Mouse (Mus musculus) layer of hippocampus, adult 2 months (tissue): ENCODE data around the gene Trhr2. TPM values are rescaled to one million over a fixed set of nuclear protein-coding genes. Genes with fewer than 3 reads are reported as not detected.
A peak's percentile ranks its signal among the peaks of the same experiment; 100 is the strongest.

Experiments used
- DNase-seq, 2 experiments: peaks; one replicate each; pipeline ENCODE4 v3.0.0; 2022; ENCODE audit warnings: low spot score in 2 of 2
- H3K27ac ChIP-seq: fragments of 200-600 bp; 2 replicates; pipeline ENCODE4 v1.8.1; 2022
- H3K4me3 ChIP-seq: fragments of 200-600 bp; 2 replicates; pipeline ENCODE4 v1.8.1; 2022; ENCODE audit warnings: mild to moderate bottlenecking
- CTCF ChIP-seq: fragments of 200-600 bp; conservative IDR thresholded peaks from 2 replicates; pipeline ENCODE4 v1.8.1; 2022; ENCODE audit warnings: antibody characterized with exemption, mild to moderate bottlenecking, moderate library complexity
- long read RNA-seq, 2 experiments: library from polyadenylated mRNA; stranded (forward); transcript quantifications; one replicate each; pipeline ENCODE4 v2.0.0; 2021; ENCODE audit warnings: borderline mapping rate in 2 of 2
- total RNA-seq, 2 experiments: library from RNA; stranded (reverse); gene quantifications; 2 replicates each; pipeline ENCODE4 v1.2.3; 2021

Gene Trhr2
- under 1 TPM; 0.79 to 0.82 TPM for total RNA-seq
- long read RNA-seq, experiment 1, partial matches to known transcripts, result 1 of 2 reads
- long read RNA-seq, experiment 1, other reads (novel, unspliced or antisense), result 1 of 2 reads
- long read RNA-seq, experiment 2, result 0 reads

DNA sequence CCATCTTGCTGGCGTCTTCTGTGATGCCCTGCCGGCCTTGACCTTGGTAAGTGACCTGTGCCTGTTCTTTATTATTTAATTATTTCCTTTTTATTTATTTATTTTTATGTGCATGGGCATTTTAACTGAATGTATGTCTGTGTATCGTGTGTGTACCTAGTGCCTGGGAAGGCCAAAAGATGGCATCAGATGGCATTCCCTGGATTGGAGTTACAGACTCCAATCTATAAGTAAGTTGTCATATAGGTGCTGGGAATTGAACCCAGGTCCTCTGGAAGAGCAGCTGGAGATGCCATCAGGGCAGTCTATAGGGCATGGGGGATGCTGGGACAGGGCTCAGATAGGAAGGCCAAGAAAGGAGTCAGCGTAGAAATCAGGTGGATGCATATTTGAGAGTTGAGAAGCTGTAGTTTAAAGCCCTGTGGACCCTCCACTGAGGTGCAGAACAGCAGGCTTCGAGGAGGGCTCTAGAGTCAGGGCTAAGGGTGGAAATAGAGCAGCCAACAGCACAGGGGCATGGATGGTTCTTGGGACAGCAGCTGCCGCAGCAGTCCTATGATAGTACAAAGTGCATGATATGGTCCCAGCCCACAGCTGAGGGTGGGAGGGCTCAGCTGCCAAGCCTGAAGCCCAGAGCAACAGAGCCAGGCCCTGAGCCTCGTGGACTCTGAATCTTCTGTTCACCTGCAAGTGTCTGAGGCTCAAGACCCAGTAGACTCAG lies at the start of gene Trhr2:
Trhr2 (minus strand) TSS at position 51 of the 721 bp plus-strand sequence.
- no peak within 1 kb of the TSS for H3K27ac ChIP-seq
- no peak within 1 kb of the TSS for H3K4me3 ChIP-seq
- DNase-seq, result no peak
- TF ChIP-seq CTCF, result no peak

GRCm38 (mm10) chr8:122407678-122408077 lies 47.1 kb upstream of the Trhr2 start:
- Histone ChIP-seq H3K4me3 (no peak overlapping the region), H3K27ac (no peak overlapping the region)
- no peak for TF ChIP-seq CTCF
- DNase-seq, result no peak

DNA sequence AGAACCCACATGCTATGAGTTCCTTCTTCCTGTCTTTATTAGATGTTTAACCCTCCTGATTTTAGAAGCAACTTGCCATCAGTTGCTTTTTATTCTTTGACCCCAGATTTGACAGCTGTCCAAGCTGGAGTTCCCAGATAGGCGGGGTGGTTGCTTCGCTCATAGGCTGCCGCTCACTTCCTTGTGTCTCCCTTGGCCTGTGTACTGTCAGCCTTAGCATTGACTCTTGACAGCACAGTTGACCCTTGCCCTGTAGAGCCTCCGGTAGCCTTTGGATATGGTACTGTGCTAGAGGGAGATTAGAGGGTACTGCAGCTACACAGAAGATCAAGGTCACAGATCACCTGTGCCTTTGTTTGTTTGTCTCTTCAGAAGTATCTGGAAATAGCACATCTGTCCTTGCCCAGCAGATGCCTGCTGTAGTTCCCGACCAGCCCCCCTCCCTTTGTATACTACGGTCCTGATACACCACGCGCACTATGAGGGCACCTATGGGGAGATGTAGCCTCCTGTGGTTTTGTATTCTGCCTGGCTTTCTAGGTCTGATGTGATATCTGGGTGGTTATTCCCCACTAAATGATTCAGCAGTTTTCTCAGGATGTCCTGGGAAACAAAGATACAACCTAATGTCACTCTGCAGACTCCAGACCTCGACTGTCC lies 44.7 kb upstream of the Trhr2 start:
- no peak for DNase-seq
- no peak for TF ChIP-seq CTCF
- no peak overlapping the region for H3K4me3 ChIP-seq

DNA sequence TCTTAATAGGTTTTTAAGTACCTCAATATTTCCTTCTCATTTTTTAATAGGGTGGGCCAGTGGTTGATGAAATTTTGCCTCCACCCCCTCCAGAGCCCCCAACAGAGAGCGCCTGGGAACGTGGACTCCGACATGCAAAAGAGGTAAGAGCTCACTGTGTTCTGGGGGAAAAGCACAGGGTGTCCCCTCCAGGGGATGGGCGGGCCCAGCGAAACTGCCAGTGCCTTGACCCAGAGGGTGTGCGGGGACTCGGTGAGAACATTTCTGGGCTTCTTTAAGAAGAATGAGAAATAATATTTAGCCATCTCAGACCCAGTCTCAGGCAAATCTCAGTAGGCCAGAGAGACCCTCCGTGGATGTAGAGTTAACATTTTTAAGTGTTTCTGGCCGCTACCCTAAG lies 37.6 kb upstream of the Trhr2 start:
- Histone ChIP-seq H3K4me3 (no peak overlapping the region), H3K27ac (no peak overlapping the region)
- no peak for TF ChIP-seq CTCF
- DNase-seq, result no peak

More for the DNA sequence above, 44.7 kb upstream of the Trhr2 start:
- no peak overlapping the region for H3K27ac ChIP-seq

DNA sequence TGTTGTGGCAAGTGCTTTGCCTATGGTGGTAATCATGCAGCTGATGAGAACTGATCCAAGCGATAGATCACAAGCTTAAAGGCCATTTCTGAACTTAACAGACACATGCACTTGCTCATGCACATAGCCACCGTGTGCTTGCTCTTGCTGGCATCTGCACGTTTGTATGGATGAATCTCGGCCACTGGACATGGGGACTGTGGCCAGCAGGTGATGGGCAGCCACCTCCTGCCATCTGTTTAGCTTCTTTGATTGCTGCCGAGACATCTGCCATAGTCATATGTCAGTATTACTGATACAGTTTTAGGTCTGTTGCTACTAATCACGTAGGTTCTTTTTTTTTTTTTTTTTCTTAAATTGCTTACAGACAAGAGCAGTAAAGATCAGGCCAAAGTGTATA lies 34.7 kb upstream of the Trhr2 start:
- H3K4me3 ChIP-seq, result no peak overlapping the region
- TF ChIP-seq CTCF, result no peak
- peak overlapping the region; percentile 48; the same call in 1 of the 2 replicates for H3K27ac ChIP-seq
- DNase-seq, result no peak

DNA sequence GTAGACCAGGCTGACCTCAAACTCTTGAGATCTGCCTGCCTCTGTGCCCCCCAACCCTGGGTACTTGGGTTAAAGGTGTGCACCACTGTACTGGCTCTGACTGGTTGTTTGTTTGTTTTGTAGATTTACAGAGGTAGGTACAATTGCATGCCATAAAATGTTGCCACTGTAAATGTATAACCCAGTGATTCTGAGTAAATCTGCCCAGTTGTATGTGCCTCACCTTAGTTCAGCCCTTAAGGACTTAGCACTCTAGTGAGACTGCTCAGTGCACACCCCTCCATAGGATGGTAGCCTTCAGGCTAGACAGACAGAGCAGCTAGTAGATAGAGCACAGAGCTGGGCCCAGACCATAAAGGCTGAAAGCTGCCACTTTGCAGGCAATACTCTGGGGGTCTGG lies 33.2 kb upstream of the Trhr2 start:
- no peak for TF ChIP-seq CTCF
- no peak overlapping the region for H3K27ac ChIP-seq
- DNase-seq, result no peak
- H3K4me3 ChIP-seq, result no peak overlapping the region

DNA sequence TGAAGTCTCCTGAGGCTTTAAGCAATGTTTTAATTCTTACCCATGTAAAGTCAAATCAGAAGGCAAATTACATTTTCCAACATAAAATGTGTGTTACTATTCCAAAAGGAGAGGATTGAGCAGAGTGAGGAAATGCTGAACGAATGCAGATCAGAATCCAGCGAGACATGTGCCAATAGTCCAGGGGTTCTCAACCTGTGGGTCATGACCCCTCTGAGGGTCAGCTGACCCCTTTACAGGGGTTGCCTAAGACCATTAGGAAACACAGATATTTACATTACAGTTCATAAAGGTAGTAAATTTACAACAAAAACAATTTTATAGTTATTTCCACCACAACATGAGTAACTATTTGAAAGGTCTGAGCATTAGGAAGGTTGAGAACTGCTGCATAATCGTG lies 30.2 kb upstream of the Trhr2 start:
- DNase-seq, result no peak
- Histone ChIP-seq H3K4me3 (no peak overlapping the region), H3K27ac (no peak overlapping the region)
- no peak for TF ChIP-seq CTCF

DNA sequence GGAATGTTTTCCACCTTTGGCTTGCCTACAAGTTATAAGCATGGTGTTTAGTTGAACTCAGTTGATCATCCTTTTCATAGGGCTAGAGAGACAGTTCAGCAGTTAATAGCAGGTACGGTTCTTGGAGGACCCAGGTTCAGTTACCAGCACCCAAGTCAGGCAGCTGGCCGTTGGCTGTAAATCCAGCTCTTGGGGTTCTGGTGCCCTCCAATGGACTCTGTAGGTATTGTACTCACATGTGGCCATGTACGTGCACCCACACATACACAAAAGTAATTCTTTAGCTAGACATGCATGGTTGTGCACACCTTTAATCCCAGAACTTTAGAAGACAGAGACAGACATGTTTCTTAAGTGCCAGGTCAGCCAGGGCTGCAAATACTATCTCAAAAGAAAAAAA lies 28.8 kb upstream of the Trhr2 start:
- no peak for DNase-seq
- H3K4me3 ChIP-seq, result no peak overlapping the region
- H3K27ac ChIP-seq, result no peak overlapping the region
- peak; percentile 44 for TF ChIP-seq CTCF

DNA sequence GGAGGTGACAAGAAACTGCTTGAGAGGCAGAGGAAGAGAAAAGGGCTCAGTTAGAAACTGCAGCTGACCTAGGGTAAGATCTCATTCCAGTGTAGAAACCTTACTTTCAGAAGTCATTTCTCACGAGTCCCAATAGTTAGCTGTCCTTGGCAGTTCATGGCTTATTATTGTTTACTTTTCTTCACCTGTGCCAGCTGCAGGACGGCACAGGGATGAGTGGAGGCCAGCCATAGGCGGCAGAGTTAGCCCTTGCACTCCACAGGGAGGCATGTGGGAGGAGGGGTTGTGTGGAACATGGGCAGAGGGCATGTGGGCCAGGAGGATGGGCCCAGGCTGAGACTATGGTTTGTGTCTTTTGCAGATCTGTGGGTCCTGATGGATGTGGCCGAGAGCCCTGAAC lies 22.5 kb upstream of the Trhr2 start:
- no peak for TF ChIP-seq CTCF
- no peak overlapping the region for H3K27ac ChIP-seq
- H3K4me3 ChIP-seq, result no peak overlapping the region
- DNase-seq, result no peak

GRCm38 (mm10) chr8:122376365-122377231 lies 16.1 kb upstream of the Trhr2 start, which contains the start of gene Zc3h18:
TSS of gene Zc3h18 (plus strand) at chr8:122376609.
- Histone ChIP-seq H3K27ac (peak within 1 kb of the TSS; percentile 93), H3K4me3 (peak within 1 kb of the TSS; percentile 91)
- DNase-seq, result peak; percentile 99 to 100
- peak; percentile 69 for TF ChIP-seq CTCF

DNA sequence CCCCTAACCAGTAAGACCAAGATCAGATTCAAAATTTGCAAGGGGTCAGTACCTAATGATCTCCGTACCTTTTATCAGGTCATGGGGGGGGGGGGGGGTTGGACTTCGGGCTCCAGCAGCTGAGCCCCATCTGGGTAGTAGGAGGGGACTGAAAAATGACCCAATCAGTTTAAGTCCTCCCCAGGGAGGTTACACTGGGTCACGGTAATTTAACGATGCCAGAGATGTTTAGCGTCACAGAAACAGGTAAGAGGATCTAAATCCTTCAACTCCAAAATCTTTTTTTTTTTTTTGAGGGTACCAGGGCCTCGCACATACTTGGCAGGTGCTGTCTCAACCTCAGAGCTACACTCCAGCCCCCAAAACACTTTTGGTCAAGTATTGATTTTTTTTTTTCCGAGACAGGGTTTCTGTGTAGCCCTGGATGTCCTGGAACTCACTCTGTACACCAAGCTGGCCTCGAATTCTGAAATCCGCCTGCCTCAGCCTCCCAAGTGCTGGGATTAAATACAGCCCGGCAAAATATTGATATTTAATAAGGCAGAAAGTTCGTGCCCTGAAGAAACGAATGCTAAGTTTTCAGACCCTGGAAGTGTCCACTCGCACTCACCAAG lies 15.3 kb upstream of the Trhr2 start:
- Histone ChIP-seq H3K27ac (peak overlapping the region; percentile 72), H3K4me3 (peak overlapping the region; percentile 91)
- DNase-seq, result no peak
- no peak for TF ChIP-seq CTCF

DNA sequence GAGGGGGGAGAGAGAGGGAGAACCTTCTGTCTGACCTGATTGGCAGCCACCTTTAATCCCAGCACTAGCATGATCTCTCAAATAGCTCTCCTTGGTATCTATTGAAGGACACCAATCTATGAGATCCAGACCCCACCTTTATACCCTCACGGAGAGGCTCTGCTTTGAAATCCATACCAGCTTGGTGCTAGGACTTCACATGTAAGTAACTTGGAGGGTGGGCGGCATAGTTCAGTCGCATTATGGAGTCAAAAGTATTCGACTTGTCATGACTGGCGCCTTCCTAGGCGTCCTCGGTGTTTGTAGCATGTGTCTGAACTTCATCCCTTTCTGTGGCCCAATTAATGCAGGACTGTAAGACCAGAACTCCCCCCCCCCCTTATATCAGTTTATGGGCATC lies 14.8 kb upstream of the Trhr2 start:
- Histone ChIP-seq H3K27ac (no peak overlapping the region), H3K4me3 (no peak overlapping the region)
- DNase-seq, result no peak
- TF ChIP-seq CTCF, result no peak
